12 mouse cellular contexts compared by ENCODE assay signal in genomic region chr11:54107239-54107638, GRCm38 (mm10). TPM values are rescaled to one million over a fixed set of nuclear protein-coding genes. Genes with fewer than 3 reads are reported as not detected.
DNase-seq lines count a peak whose midpoint lies in the region; ATAC-seq and TF ChIP-seq lines count a peak whose summit lies in the region.
"Had no signal": no experiment of that assay in that cellular context is flagged by ENCODE, and none has a peak within 500 bp of the region (broad histone marks: within the 10 kb centered on the region; RNA-seq: fewer than 3 reads in every experiment).

No protein-coding gene starts in this region.

- H3K27ac ChIP-seq in heart, embryonic 11.5 days (ENCODE audit: low read depth, low read length) = no peak overlapping the region
- H3K27ac ChIP-seq in midbrain, postnatal 0 days (ENCODE audit: low read depth, low read length) = no peak overlapping the region
- no peak overlapping the region for H3K27ac ChIP-seq in midbrain, embryonic 13.5 days
- H3K27ac ChIP-seq in stomach, embryonic 16.5 days (ENCODE audit: low read length) = peak overlapping the region; percentile 35; the same call in 1 of the 2 replicates
- H3K27ac ChIP-seq: intestine, embryonic 15.5 days had no signal

- TF ChIP-seq CTCF in midbrain, postnatal 0 days (IDR thresholded peaks at IDR 0.05) = no peak

- no peak overlapping the region for H3K9ac ChIP-seq in heart, embryonic 11.5 days (ENCODE audit: low read depth, low read length)
- H3K9ac ChIP-seq in midbrain, postnatal 0 days (replicated peaks; ENCODE audit: low read length, poor library complexity, severe bottlenecking) = no peak overlapping the region
- no peak overlapping the region for H3K9ac ChIP-seq in midbrain, embryonic 13.5 days (replicated peaks)
- no peak overlapping the region for H3K9ac ChIP-seq in stomach, embryonic 16.5 days (ENCODE audit: low read length)
- H3K9ac ChIP-seq: intestine, embryonic 15.5 days had no signal

- H3K36me3 ChIP-seq in heart, embryonic 11.5 days (ENCODE audit: control insufficient read depth, insufficient read depth, low read length) = no peaks in the 10 kb centered on the region
- H3K36me3 ChIP-seq in midbrain, postnatal 0 days (ENCODE audit: insufficient read depth, low read length) = no peaks in the 10 kb centered on the region
- no peaks in the 10 kb centered on the region for H3K36me3 ChIP-seq in midbrain, embryonic 13.5 days
- no peaks in the 10 kb centered on the region for H3K36me3 ChIP-seq in stomach, embryonic 16.5 days (ENCODE audit: control insufficient read depth, insufficient read depth, low read length)
- H3K36me3 ChIP-seq: intestine, embryonic 15.5 days had no signal

- H3K4me3 ChIP-seq in heart, embryonic 11.5 days (ENCODE audit: low read depth, low read length) = no peak overlapping the region
- no peak overlapping the region for H3K4me3 ChIP-seq in midbrain, postnatal 0 days (ENCODE audit: low read depth, low read length)
- no peak overlapping the region for H3K4me3 ChIP-seq in midbrain, embryonic 13.5 days (replicated peaks)
- H3K4me3 ChIP-seq in stomach, embryonic 16.5 days (replicated peaks; ENCODE audit: low read length) = no peak overlapping the region
- H3K4me3 ChIP-seq: intestine, embryonic 15.5 days had no signal

- no peak for ATAC-seq in heart, embryonic 11.5 days (replicated peaks; ENCODE audit: insufficient number of reproducible peaks, low FRiP score, low TSS enrichment)
- no peak for ATAC-seq in midbrain, postnatal 0 days (ENCODE audit: low FRiP score)
- no peak for ATAC-seq in midbrain, embryonic 13.5 days
- no peak for ATAC-seq in stomach, embryonic 16.5 days (ENCODE audit: insufficient read depth, low FRiP score)
- ATAC-seq: intestine, embryonic 15.5 days had no signal

- WGBS in heart, embryonic 11.5 days (ENCODE audit: insufficient replicate concordance) = 89% methylated on average over 7 of the region's 7 CpGs
- WGBS in midbrain, postnatal 0 days = 65% methylated on average over 7 of the region's 7 CpGs
- 88% methylated on average over 7 of the region's 7 CpGs for WGBS in midbrain, embryonic 13.5 days
- 72% methylated on average over 7 of the region's 7 CpGs for WGBS in stomach, embryonic 16.5 days

- no peaks in the 10 kb centered on the region for H3K9me3 ChIP-seq in heart, embryonic 11.5 days (replicated peaks; ENCODE audit: control insufficient read depth, low read length)
- no peaks in the 10 kb centered on the region for H3K9me3 ChIP-seq in midbrain, postnatal 0 days (ENCODE audit: low read length)
- no peaks in the 10 kb centered on the region for H3K9me3 ChIP-seq in midbrain, embryonic 13.5 days
- no peaks in the 10 kb centered on the region for H3K9me3 ChIP-seq in stomach, embryonic 16.5 days (replicated peaks; ENCODE audit: control insufficient read depth, low read length)
- H3K9me3 ChIP-seq: intestine, embryonic 15.5 days had no signal

- peaks cover 34% of the 10 kb centered on the region for H3K4me1 ChIP-seq in heart, embryonic 11.5 days (ENCODE audit: control insufficient read depth, insufficient read depth, low read length)
- H3K4me1 ChIP-seq in midbrain, postnatal 0 days (ENCODE audit: insufficient read depth, low read length) = no peaks in the 10 kb centered on the region
- peaks cover 6% of the 10 kb centered on the region for H3K4me1 ChIP-seq in midbrain, embryonic 13.5 days (replicated peaks)
- peaks cover 38% of the 10 kb centered on the region for H3K4me1 ChIP-seq in stomach, embryonic 16.5 days (ENCODE audit: control insufficient read depth, insufficient read depth, low read length)

- peak; percentile 97 for DNase-seq in heart, adult 11 months
- DNase-seq in midbrain, postnatal 0 days (ENCODE audit: low spot score) = peak; percentile 71
- DNase-seq in cerebellum, postnatal 14 days = peak; percentile 76 to 90
- DNase-seq in spleen, postnatal 36 days (ENCODE audit: low spot score in 2 of 2) = no peak
- DNase-seq: right cerebral cortex, postnatal 14 days had no signal

- no peak overlapping the region for H3K4me2 ChIP-seq in heart, embryonic 11.5 days
- H3K4me2 ChIP-seq in midbrain, postnatal 0 days (ENCODE audit: low read depth, low read length, poor library complexity, severe bottlenecking) = no peak overlapping the region
- H3K4me2 ChIP-seq in midbrain, embryonic 13.5 days (replicated peaks) = no peak overlapping the region
- no peak overlapping the region for H3K4me2 ChIP-seq in stomach, embryonic 16.5 days (ENCODE audit: low read depth, low read length)
- H3K4me2 ChIP-seq: intestine, embryonic 15.5 days had no signal

- no peaks in the 10 kb centered on the region for H3K27me3 ChIP-seq in heart, embryonic 11.5 days (ENCODE audit: control insufficient read depth, insufficient read depth, low read length)
- no peaks in the 10 kb centered on the region for H3K27me3 ChIP-seq in midbrain, postnatal 0 days (ENCODE audit: insufficient read depth, low read length)
- H3K27me3 ChIP-seq in midbrain, embryonic 13.5 days = peaks cover 3% of the 10 kb centered on the region; the same call in 1 of the 2 replicates
- no peaks in the 10 kb centered on the region for H3K27me3 ChIP-seq in stomach, embryonic 16.5 days (ENCODE audit: control insufficient read depth, insufficient read depth, low read length)
- H3K27me3 ChIP-seq: intestine, embryonic 15.5 days; Patski had no signal

RNA-seq across cellular contexts. Expression of gene P4ha2, which starts 7.3 kb away (rescaled TPM):
- polyA plus RNA-seq in heart, embryonic 11.5 days (2014; fragmentation: Nextera tagmentation; extraction: Ambion mirVana) = 51.6 and 61.3 TPM in 2 replicates
- 8.9 and 16.4 TPM in 2 replicates for total RNA-seq in midbrain, postnatal 0 days (2014; rRNA removed)
- polyA plus RNA-seq in midbrain, postnatal 0 days (2015; fragmentation: Nextera tagmentation; extraction: Ambion mirVana) = 8.6 and 8.7 TPM in 2 replicates
- 6.0 and 7.8 TPM in 2 replicates for polyA plus RNA-seq in midbrain, embryonic 13.5 days (2015; fragmentation: Nextera tagmentation; extraction: Ambion mirVana)
- polyA plus RNA-seq in stomach, embryonic 16.5 days (2015; fragmentation: Nextera tagmentation; extraction: Ambion mirVana) = 78.6 and 86.8 TPM in 2 replicates
- total RNA-seq: granulocyte monocyte progenitor cell, adult 5-6 weeks had no signal

RNA-seq across cellular contexts. Expression of gene Pdlim4, which starts 38.4 kb away (rescaled TPM):
- 8.6 and 12.0 TPM in 2 replicates for polyA plus RNA-seq in heart, embryonic 11.5 days (2014; fragmentation: Nextera tagmentation; extraction: Ambion mirVana)
- 19.5 and 31.7 TPM in 2 replicates for total RNA-seq in midbrain, postnatal 0 days (2014; rRNA removed)
- polyA plus RNA-seq in midbrain, postnatal 0 days (2015; fragmentation: Nextera tagmentation; extraction: Ambion mirVana) = 32.8 and 35.1 TPM in 2 replicates
- 23.0 and 23.7 TPM in 2 replicates for polyA plus RNA-seq in midbrain, embryonic 13.5 days (2015; fragmentation: Nextera tagmentation; extraction: Ambion mirVana)
- 63.7 and 65.9 TPM in 2 replicates for polyA plus RNA-seq in stomach, embryonic 16.5 days (2015; fragmentation: Nextera tagmentation; extraction: Ambion mirVana)
- total RNA-seq: megakaryocyte-erythroid progenitor cell, adult 5-6 weeks had no signal

Comparison
In these comparisons a context has a peak if more than half of its experiments do, and no peak if none do; other contexts are left out.
1. DNase-seq: peak in heart, adult 11 months (single experiment), midbrain, postnatal 0 days (single experiment) and cerebellum, postnatal 14 days (2 of 2); none in spleen, postnatal 36 days (0 of 2).